Mouse (Mus musculus) hindbrain, postnatal 0 days (tissue): ENCODE results near the gene Ccser2. TPM values are rescaled to one million over a fixed set of nuclear protein-coding genes. Genes with fewer than 3 reads are reported as not detected.

Experiments
- ATAC-seq: fragments of 200-750 bp; cut with Nextera tagmentation; 2 replicates; pipeline ENCODE4 v1.8.0; 2017; ENCODE audit warnings: mild to moderate bottlenecking, moderate TSS enrichment, moderate library complexity
- DNase-seq: peaks from one replicate; pipeline ENCODE4 v3.0.0-alpha.2; 2015; ENCODE audit warnings: low spot score
- H3K27ac ChIP-seq: fragments of 300-500 bp; sonication (generic); 2 replicates; pipeline ENCODE4 v1.5.1; 2014; ENCODE audit warnings: mild to moderate bottlenecking
- H3K27me3 ChIP-seq: fragments of 300-500 bp; sonication (generic); 2 replicates; pipeline ENCODE4 v1.6.1; 2014; ENCODE audit warnings: low read length, mixed read lengths; ENCODE audit not compliant: insufficient read depth
- H3K36me3 ChIP-seq: fragments of 300-500 bp; sonication (generic); 2 replicates; pipeline ENCODE4 v1.6.1; 2014; ENCODE audit warnings: low read length, mixed read lengths; ENCODE audit not compliant: insufficient read depth
- H3K4me1 ChIP-seq: fragments of 300-500 bp; sonication (generic); 2 replicates; pipeline ENCODE4 v1.6.1; 2014; ENCODE audit warnings: antibody characterized with exemption, low read length, mixed read lengths; ENCODE audit not compliant: insufficient read depth
- H3K4me2 ChIP-seq: fragments of 300-500 bp; sonication (generic); 2 replicates; pipeline ENCODE4 v1.6.1; 2014; ENCODE audit warnings: low read depth, mild to moderate bottlenecking, low read length, moderate library complexity, mixed read lengths
- H3K4me3 ChIP-seq: fragments of 300-500 bp; sonication (generic); 2 replicates; pipeline ENCODE4 v1.5.1; 2014; ENCODE audit warnings: low read length
- H3K9ac ChIP-seq: fragments of 300-500 bp; sonication (generic); replicated peaks from 2 replicates; pipeline ENCODE4 v1.6.1; 2014; ENCODE audit warnings: mild to moderate bottlenecking, low read length, moderate library complexity, mixed read lengths
- H3K9me3 ChIP-seq: fragments of 300-500 bp; sonication (generic); 2 replicates; pipeline ENCODE4 v1.6.1; 2016; ENCODE audit warnings: low read length, mixed read lengths
- CTCF ChIP-seq: IDR thresholded peaks from 2 replicates; pipeline ENCODE4 v1.5.1; 2016; ENCODE audit warnings: antibody characterized with exemption, control low read depth, low read depth
- WGBS: fragments of 180-500 bp; shearing (Covaris S2); extraction: QIAGEN DNeasy Blood & Tissue Kit; methylation state at CpG from one replicate; pipeline ENCODE4 v1.1.7; 2014; 5-methylcytosine and 5-hydroxymethylcytosine counted together
- polyA plus RNA-seq: library from polyadenylated mRNA; unstranded; fragments of >200 nt; fragmentation: Nextera tagmentation; extraction: Ambion mirVana; gene quantifications from 2 replicates; pipeline ENCODE4 v1.2.1, GENCODE M21; 2015
- total RNA-seq: library from RNA; depleted of rRNA; stranded (reverse); fragments of >200 nt; gene quantifications from 2 replicates; pipeline ENCODE4 v1.2.3, GENCODE M21; 2014; rRNA removed

The Ccser2 gene
- total and polyA plus RNA-seq, 2 experiments from 2014 or later, result 77.1 to 113 TPM

GRCm38 (mm10) chr14:36862387-36862786 is 106.2 kb downstream of the Ccser2 start:
- ATAC-seq (peak; percentile 61), DNase-seq (peak; percentile 76)
- Histone ChIP-seq H3K9me3 (no peaks in the 10 kb centered on the region), H3K4me2 (no peak overlapping the region), H3K9ac (no peak overlapping the region), H3K27ac (no peak overlapping the region), H3K4me1 (no peaks in the 10 kb centered on the region), H3K4me3 (no peak overlapping the region), H3K36me3 (no peaks in the 10 kb centered on the region), H3K27me3 (no peaks in the 10 kb centered on the region)
- whole genome bisulfite sequencing, result 23% methylated on average over 7 of the region's 7 CpGs
- TF ChIP-seq CTCF, result peak; percentile 86

- H3K4me1 ChIP-seq, result no peaks in the 10 kb centered on the region
- WGBS, result 77% methylated on average over 4 of the region's 4 CpGs
- no peak for ATAC-seq
- no peaks in the 10 kb centered on the region for H3K9me3 ChIP-seq
- no peak for DNase-seq
- H3K27ac ChIP-seq, result no peak overlapping the region
- H3K4me2 ChIP-seq, result no peak overlapping the region
- no peaks in the 10 kb centered on the region for H3K36me3 ChIP-seq
- H3K9ac ChIP-seq, result no peak overlapping the region
- TF ChIP-seq CTCF, result no peak
- H3K27me3 ChIP-seq, result no peaks in the 10 kb centered on the region
- no peak overlapping the region for H3K4me3 ChIP-seq
Measured at GRCm38 (mm10) chr14:36858932-36859331, 109.6 kb downstream of the Ccser2 start.

GRCm38 (mm10) chr14:36852972-36853371 is 115.6 kb downstream of the Ccser2 start:
- no peaks in the 10 kb centered on the region for H3K36me3 ChIP-seq
- DNase-seq (no peak), ATAC-seq (no peak)
- no peaks in the 10 kb centered on the region for H3K27me3 ChIP-seq
- TF ChIP-seq CTCF, result no peak
- no peak overlapping the region for H3K4me3 ChIP-seq
- 74% methylated on average over 4 of the region's 4 CpGs for WGBS
- H3K9me3 ChIP-seq, result no peaks in the 10 kb centered on the region
- H3K27ac ChIP-seq, result no peak overlapping the region
- H3K4me2 ChIP-seq, result no peak overlapping the region
- H3K9ac ChIP-seq, result no peak overlapping the region
- H3K4me1 ChIP-seq, result no peaks in the 10 kb centered on the region

- no peak overlapping the region for H3K27ac ChIP-seq
- no peak overlapping the region for H3K9ac ChIP-seq
- no peaks in the 10 kb centered on the region for H3K27me3 ChIP-seq
- no peak overlapping the region for H3K4me3 ChIP-seq
- DNase-seq, result no peak
- ATAC-seq, result no peak
- H3K36me3 ChIP-seq, result no peaks in the 10 kb centered on the region
- H3K4me1 ChIP-seq, result no peaks in the 10 kb centered on the region
- H3K9me3 ChIP-seq, result no peaks in the 10 kb centered on the region
- no peak overlapping the region for H3K4me2 ChIP-seq
- no peak for TF ChIP-seq CTCF
- 11% methylated on average over 1 of the region's 1 CpGs for WGBS
Measured at GRCm38 (mm10) chr14:36848860-36849259, 119.7 kb downstream of the Ccser2 start.

Other genes starting within 250 kb of the Ccser2 start
- not detected in 2 replicates for gene Rgr, start 80.2 kb upstream of the Ccser2 start, total RNA-seq
- gene Rgr, start 80.2 kb upstream of the Ccser2 start, polyA plus RNA-seq, result not detected in 2 replicates
- not detected in 2 replicates for gene Lrit1, start 86.1 kb upstream of the Ccser2 start, total RNA-seq
- gene Lrit1, start 86.1 kb upstream of the Ccser2 start, polyA plus RNA-seq, result not detected in 2 replicates
- gene Lrit2, start 99.2 kb upstream of the Ccser2 start, total RNA-seq, result not detected in 2 replicates
- not detected in 2 replicates for gene Lrit2, start 99.2 kb upstream of the Ccser2 start, polyA plus RNA-seq
- gene Cdhr1, start 129.6 kb upstream of the Ccser2 start, total RNA-seq, result 7.4 and 8.0 TPM in 2 replicates
- gene Cdhr1, start 129.6 kb upstream of the Ccser2 start, polyA plus RNA-seq, result 6.0 and 6.6 TPM in 2 replicates
- not detected in 2 replicates for gene 2610528A11Rik, start 145.2 kb upstream of the Ccser2 start, total RNA-seq
- 0.66 and 0.73 TPM in 2 replicates for gene 2610528A11Rik, start 145.2 kb upstream of the Ccser2 start, polyA plus RNA-seq
- 86.5 and 103 TPM in 2 replicates for gene Ghitm, start 166.5 kb upstream of the Ccser2 start, total RNA-seq
- 237 and 241 TPM in 2 replicates for gene Ghitm, start 166.5 kb upstream of the Ccser2 start, polyA plus RNA-seq